Mouse (Mus musculus) MEL (cell line): ENCODE data around the gene Rtbdn. TPM values are rescaled to one million over a fixed set of nuclear protein-coding genes. Genes with fewer than 3 reads are reported as not detected.

Experiments used
- DNase-seq: peaks from one replicate; pipeline ENCODE4 v3.0.0; 2011; ENCODE audit warnings: low read depth, low spot score
- H3K27ac ChIP-seq: 2 replicates; pipeline ENCODE4 v1.5.1; 2012; ENCODE audit warnings: low read depth, mild to moderate bottlenecking, control low read depth, low read length, moderate library complexity; ENCODE audit not compliant: control insufficient read depth
- H3K27me3 ChIP-seq, 2 experiments: fragments of 150-350 bp in 1 of 2; sonication (generic) in 1 of 2; 2 replicates each; pipeline ENCODE4 v1.6.1; 2012; ENCODE audit warnings: low read length in 2 of 2, mild to moderate bottlenecking in 2 of 2, improper control_type of control experiment in 1 of 2, moderate library complexity in 1 of 2; ENCODE audit not compliant: insufficient read depth in 2 of 2, control insufficient read depth in 1 of 2
- H3K36me3 ChIP-seq, 2 experiments: 2 replicates each; pipeline ENCODE4 v1.6.1; 2012 to 2014; ENCODE audit warnings: low read length in 2 of 2, improper control_type of control experiment in 1 of 2, inconsistent platforms in 1 of 2, mild to moderate bottlenecking in 1 of 2; ENCODE audit not compliant: insufficient read depth in 2 of 2, control insufficient read depth in 1 of 2
- H3K4me1 ChIP-seq, 2 experiments: fragments of 150-350 bp in 1 of 2; sonication (generic) in 1 of 2; 2 replicates each; pipeline ENCODE4 v1.6.1; 2012; ENCODE audit warnings: low read length in 2 of 2, improper control_type of control experiment in 1 of 2, mild to moderate bottlenecking in 1 of 2; ENCODE audit not compliant: insufficient read depth in 2 of 2, control insufficient read depth in 1 of 2
- H3K4me3 ChIP-seq, 2 experiments: fragments of 150-350 bp in 1 of 2; sonication (generic) in 1 of 2; 2 replicates each; pipeline ENCODE4 v1.5.1; 2012; ENCODE audit warnings: low read depth in 2 of 2, low read length in 2 of 2, mild to moderate bottlenecking in 2 of 2, moderate library complexity in 2 of 2, control low read depth in 1 of 2, improper control_type of control experiment in 1 of 2; ENCODE audit not compliant: control insufficient read depth in 1 of 2, insufficient read depth in 1 of 2
- H3K79me2 ChIP-seq: 2 replicates; pipeline ENCODE4 v1.6.1; 2012; ENCODE audit warnings: mild to moderate bottlenecking, low read length, moderate library complexity; ENCODE audit not compliant: control insufficient read depth, poor library complexity, insufficient read depth
- H3K9ac ChIP-seq: 2 replicates; pipeline ENCODE4 v1.6.1; 2012; ENCODE audit warnings: low read depth, mild to moderate bottlenecking, control low read depth, low read length, moderate library complexity; ENCODE audit not compliant: control insufficient read depth, poor library complexity, severe bottlenecking
- H3K9me3 ChIP-seq: fragments of 150-350 bp; sonication (generic); replicated peaks from 2 replicates; pipeline ENCODE4 v1.6.1; 2012; ENCODE audit warnings: mild to moderate bottlenecking, low read length, improper control_type of control experiment, moderate library complexity; ENCODE audit not compliant: insufficient read depth
- BHLHE40 ChIP-seq: IDR thresholded peaks from 2 replicates; pipeline ENCODE4 v1.6.1; 2012; ENCODE audit warnings: low read depth, mild to moderate bottlenecking, inconsistent platforms, low read length, improper control_type of control experiment, borderline replicate concordance
- CTCF ChIP-seq, 3 experiments: IDR thresholded peaks in 2 of 3; conservative IDR thresholded peaks in 1 of 3; 2 replicates each; pipeline ENCODE4 v1.5.1; 2011 to 2012; ENCODE audit warnings: low read length in 3 of 3, low read depth in 2 of 3, mild to moderate bottlenecking in 2 of 3, improper control_type of control experiment in 1 of 3, inconsistent platforms in 1 of 3, mixed read lengths in 1 of 3, moderate library complexity in 1 of 3; ENCODE audit not compliant: control insufficient read depth in 1 of 3, insufficient read depth in 1 of 3, poor library complexity in 1 of 3, severe bottlenecking in 1 of 3
- EP300 ChIP-seq, 2 experiments: IDR thresholded peaks; 2 replicates each; pipeline ENCODE4 v1.6.1; 2011; ENCODE audit warnings: improper control_type of control experiment in 2 of 2, low read length in 2 of 2, low read depth in 1 of 2, mild to moderate bottlenecking in 1 of 2
- GATA1 ChIP-seq: IDR thresholded peaks from 2 replicates; pipeline ENCODE4 v1.6.1; 2011; ENCODE audit warnings: low read depth, low read length, improper control_type of control experiment
- HCFC1 ChIP-seq: IDR thresholded peaks from 2 replicates; pipeline ENCODE4 v1.6.1; 2012; ENCODE audit warnings: low read depth, mild to moderate bottlenecking, inconsistent platforms, low read length, improper control_type of control experiment, moderate library complexity
- JUND ChIP-seq: IDR thresholded peaks from 2 replicates; pipeline ENCODE4 v1.6.1; 2011; ENCODE audit warnings: low read depth, mild to moderate bottlenecking, improper control_type of control experiment, low read length
- MAFK ChIP-seq: IDR thresholded peaks from 2 replicates; pipeline ENCODE4 v1.6.1; 2011; ENCODE audit warnings: low read depth, mild to moderate bottlenecking, low read length, improper control_type of control experiment, borderline replicate concordance
- MAZ ChIP-seq: IDR thresholded peaks from 2 replicates; pipeline ENCODE4 v1.6.1; 2012; ENCODE audit warnings: low read depth, mild to moderate bottlenecking, inconsistent platforms, low read length, improper control_type of control experiment
- MYC ChIP-seq: IDR thresholded peaks from 2 replicates; pipeline ENCODE4 v1.6.1; 2011; ENCODE audit warnings: low read depth, mild to moderate bottlenecking, low read length, improper control_type of control experiment, moderate library complexity
- NELFE ChIP-seq: IDR thresholded peaks from 2 replicates; pipeline ENCODE4 v1.6.1; 2011; ENCODE audit warnings: low read depth, low read length, improper control_type of control experiment
- NRF1 ChIP-seq: IDR thresholded peaks from 2 replicates; pipeline ENCODE4 v1.6.1; 2014; ENCODE audit warnings: low read depth, mild to moderate bottlenecking, inconsistent platforms, low read length, improper control_type of control experiment, moderate library complexity; ENCODE audit not compliant: poor library complexity, insufficient read depth, severe bottlenecking
- SMC3 ChIP-seq: IDR thresholded peaks from 2 replicates; pipeline ENCODE4 v1.6.1; 2011; ENCODE audit warnings: low read depth, low read length, improper control_type of control experiment
- TAL1 ChIP-seq: IDR thresholded peaks from 2 replicates; pipeline ENCODE4 v1.6.1; 2012; ENCODE audit warnings: mild to moderate bottlenecking, inconsistent platforms, low read length, moderate library complexity, mixed read lengths
- UBTF ChIP-seq: IDR thresholded peaks from 2 replicates; pipeline ENCODE4 v1.6.1; 2012; ENCODE audit warnings: low read depth, mild to moderate bottlenecking, inconsistent platforms, low read length, improper control_type of control experiment, moderate library complexity, borderline replicate concordance; ENCODE audit not compliant: insufficient read depth
- ZNF384 ChIP-seq: IDR thresholded peaks from 2 replicates; pipeline ENCODE4 v1.6.1; 2012; ENCODE audit warnings: low read depth, mild to moderate bottlenecking, inconsistent platforms, low read length, improper control_type of control experiment
- polyA plus RNA-seq, 2 experiments: library from polyadenylated mRNA; stranded (reverse) in 1 of 2; unstranded in 1 of 2; fragments of >175 nt in 1 of 2; fragments of >200 nt in 1 of 2; gene quantifications; 2 replicates each; pipeline versions ENCODE4 v1.2.1 to v1.2.4; 2012; ENCODE audit warnings: low replicate concordance in 2 of 2, low read depth in 1 of 2; ENCODE audit not compliant: insufficient read length in 2 of 2, insufficient read depth in 1 of 2, missing spikeins in 1 of 2
- total RNA-seq: library from RNA; depleted of rRNA; stranded (reverse); fragments of 300-350 nt; gene quantifications from 2 replicates; pipeline ENCODE4 v1.2.3, GENCODE M21; 2012

Gene Rtbdn
- total and polyA plus RNA-seq, 3 experiments: 0.08 to 0.11 TPM; not detected in 1

- TF ChIP-seq CTCF (IDR thresholded peaks at IDR 0.05 in 2 of 3, conservative IDR thresholded peaks at IDR 0.05 in 1 of 3; ENCODE audit: control insufficient read depth in 1 of 3, insufficient read depth in 1 of 3, low read depth in 2 of 3, low read length in 3 of 3, poor library complexity in 1 of 3, severe bottlenecking in 1 of 3) (no peak), NELFE (no peak)
- TF ChIP-seq, all 39 proteins: peak for 0
- no peak for DNase-seq
- no peaks in the 10 kb centered on the region for H3K79me2 ChIP-seq
- H3K4me3 ChIP-seq: peak overlapping the region in 1 of 2 experiments; percentile 56; a peak in 1 of 4 replicates
- H3K36me3 ChIP-seq: peaks cover 0 to 13% of the 10 kb centered on the region in 2 experiments; a peak in 2 of 4 replicates
- H3K9me3 ChIP-seq: no peaks in the 10 kb centered on the region
- no peaks in the 10 kb centered on the region for H3K27me3 ChIP-seq
- no peak overlapping the region for H3K9ac ChIP-seq
- H3K4me1 ChIP-seq: peaks cover 0 to 26% of the 10 kb centered on the region in 2 experiments; a peak in 3 of 4 replicates
- H3K27ac ChIP-seq: no peak overlapping the region
These were observed 10.5 kb upstream of the Rtbdn start for GRCm38 (mm10) chr8:84936041-84936961.

- DNase-seq: peak; percentile 67
- peak within 1 kb of the TSS; percentile 69 for H3K9ac ChIP-seq
- H3K27ac ChIP-seq: no peak within 1 kb of the TSS
These were observed 9.7 kb upstream of the Rtbdn start, which contains the start of gene Mast1 for GRCm38 (mm10) chr8:84936962-84937546. Gene Mast1, minus strand, starts transcription at chr8:84937359.

GRCm38 (mm10) chr8:84937620-84938485 lies 8.9 kb upstream of the Rtbdn start:
- Histone ChIP-seq H3K9ac (no peak overlapping the region), H3K36me3 (peaks cover 0 to 13% of the 10 kb centered on the region in 2 experiments; a peak in 2 of 4 replicates), H3K4me1 (peaks cover 0 to 26% of the 10 kb centered on the region in 2 experiments; a peak in 3 of 4 replicates), H3K27me3 (no peaks in the 10 kb centered on the region), H3K79me2 (no peaks in the 10 kb centered on the region), H3K4me3 (no peak overlapping the region), H3K9me3 (no peaks in the 10 kb centered on the region), H3K27ac (no peak overlapping the region)
- peak; percentile 72 for DNase-seq
- TF ChIP-seq JUND (peak; percentile 87), ZNF384 (peak; percentile 80), TAL1 (no peak), NRF1 (no peak), MAFK (no peak), GATA1 (0 out of 2 replicates have a peak, but pooled peaks have one; percentile 16)

More at GRCm38 (mm10) chr8:84936962-84937546, 9.7 kb upstream of the Rtbdn start, which contains the start of gene Mast1:
- Histone ChIP-seq H3K9me3 (no peaks in the 10 kb centered on the region), H3K27me3 (no peaks in the 10 kb centered on the region), H3K79me2 (no peaks in the 10 kb centered on the region), H3K4me3 (peak within 1 kb of the TSS; percentile 47 to 56), H3K36me3 (peaks cover 0 to 13% of the 10 kb centered on the region in 2 experiments; a peak in 2 of 4 replicates), H3K4me1 (peaks cover 0 to 26% of the 10 kb centered on the region in 2 experiments; a peak in 3 of 4 replicates)
- TF ChIP-seq MYC: no peak
- TF ChIP-seq SMC3: no peak; the same call in none of the 2 replicates
- TF ChIP-seq EP300 (IDR thresholded peaks at IDR 0.05; ENCODE audit: low read depth in 1 of 2, low read length in 2 of 2): no peak
- TF ChIP-seq MAZ: peak; percentile 42; the same call in 1 of the 2 replicates
- TF ChIP-seq BHLHE40: 0 out of 2 replicates have a peak, but pooled peaks have one; percentile 29
- 0 out of 2 replicates have a peak, but pooled peaks have one; percentile 54 for TF ChIP-seq UBTF
- peak; percentile 31; the same call in 1 of the 2 replicates for TF ChIP-seq HCFC1
- peak; percentile 47 to 88 (median 64); a peak in 5 of 6 replicates for TF ChIP-seq CTCF (IDR thresholded peaks at IDR 0.05 in 2 of 3, conservative IDR thresholded peaks at IDR 0.05 in 1 of 3; ENCODE audit: control insufficient read depth in 1 of 3, insufficient read depth in 1 of 3, low read depth in 2 of 3, low read length in 3 of 3, poor library complexity in 1 of 3, severe bottlenecking in 1 of 3)
